Mouse (Mus musculus) kidney, postnatal 25 days (tissue): ENCODE results near the gene Tpm1.

ENCODE experiments used
- DNase-seq, 2 experiments: peaks; one replicate each; pipeline ENCODE4 v3.0.0; 2021; ENCODE audit warnings: mixed read lengths in 2 of 2

Gene Tpm1

GRCm38 (mm10) chr9:67045966-67046602, 3.1 kb downstream of the Tpm1 start:
- no peak for DNase-seq

GRCm38 (mm10) chr9:67045306-67045675, 3.9 kb downstream of the Tpm1 start:
- no peak for DNase-seq

DNA sequence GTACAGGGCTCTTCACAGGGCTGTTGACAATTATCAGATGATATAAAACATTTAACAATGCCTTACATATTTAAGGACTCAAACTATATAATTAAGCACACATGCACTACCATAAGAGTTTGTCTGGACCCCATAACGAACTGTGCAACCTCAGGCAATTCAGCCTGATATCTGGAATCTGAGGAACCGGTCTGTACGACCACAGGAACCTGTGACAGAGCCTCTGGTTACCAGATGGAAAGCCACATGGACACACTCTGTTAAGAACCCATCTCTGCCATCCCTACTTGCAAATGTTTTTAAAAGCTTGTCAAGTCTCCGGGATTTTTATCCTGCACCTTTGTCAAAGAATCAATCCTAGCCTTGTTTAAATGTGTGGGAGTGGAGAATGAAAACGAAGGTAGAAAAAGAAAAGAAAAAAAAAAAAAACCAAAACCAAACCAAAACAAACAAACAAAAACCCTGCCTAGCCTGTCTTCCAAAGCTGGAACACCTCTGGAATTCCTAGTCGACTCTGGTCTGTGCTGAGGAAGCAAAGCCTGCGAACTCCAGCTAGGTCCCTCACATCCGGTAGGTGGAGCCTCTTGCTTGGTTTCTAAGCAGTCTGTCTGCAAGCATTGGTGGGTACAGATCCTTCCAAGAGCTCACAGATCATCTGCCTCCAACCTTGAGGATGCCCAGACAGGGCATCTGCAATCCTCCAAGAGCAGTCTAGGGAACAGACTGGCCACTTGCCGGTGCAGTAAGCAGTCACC, 4.5 kb downstream of the Tpm1 start:
- DNase-seq = peak; percentile 79 to 86

DNA sequence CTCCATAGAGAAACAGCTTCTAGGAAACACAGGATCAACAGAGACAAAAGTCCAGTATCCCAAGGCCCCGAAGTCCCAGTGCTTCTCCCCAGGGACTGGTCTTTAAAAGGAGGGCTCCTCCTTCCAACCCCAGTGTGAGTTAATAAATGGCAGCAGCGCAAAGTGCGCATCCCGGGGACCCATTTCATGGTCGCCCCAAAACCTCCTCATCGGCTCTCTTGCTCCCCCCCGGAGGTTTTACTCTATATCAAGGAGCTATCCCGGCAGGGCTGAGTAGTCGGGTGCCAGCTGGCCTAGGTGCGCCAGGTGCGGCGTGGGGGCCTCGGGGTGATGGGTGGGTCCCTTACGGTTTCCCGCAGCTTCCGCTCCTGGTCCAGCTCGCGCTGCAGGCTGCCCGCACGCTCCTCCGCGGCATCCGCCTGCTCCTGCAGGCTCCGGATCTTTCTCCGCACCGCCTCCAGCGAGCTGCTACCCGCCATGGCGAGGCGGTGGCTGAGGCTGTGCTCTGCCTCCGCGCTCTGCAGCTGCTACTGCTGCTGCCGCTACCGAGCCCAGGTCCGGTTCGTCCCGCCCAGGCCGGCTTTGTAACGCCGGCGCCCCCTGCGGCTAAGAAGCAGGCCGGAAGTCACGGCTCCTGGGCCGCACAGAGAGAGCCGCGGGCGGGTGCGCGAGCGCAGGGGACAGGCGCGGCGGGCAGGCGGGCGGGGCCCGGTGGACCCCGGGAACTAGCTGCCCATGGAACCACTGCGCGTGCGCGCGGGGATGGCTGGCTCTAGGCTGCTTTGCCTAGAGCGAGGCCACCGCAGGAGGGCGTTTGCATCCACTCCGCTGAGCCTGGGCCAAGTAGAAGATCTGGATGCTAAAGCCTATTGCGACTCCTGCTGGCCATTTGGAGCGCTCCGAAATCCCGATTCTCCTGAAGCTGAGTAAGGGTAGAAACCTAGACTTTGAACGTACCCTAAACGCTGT, 5.7 kb downstream of the Tpm1 start:
- DNase-seq = peak; percentile 99 to 100

DNA sequence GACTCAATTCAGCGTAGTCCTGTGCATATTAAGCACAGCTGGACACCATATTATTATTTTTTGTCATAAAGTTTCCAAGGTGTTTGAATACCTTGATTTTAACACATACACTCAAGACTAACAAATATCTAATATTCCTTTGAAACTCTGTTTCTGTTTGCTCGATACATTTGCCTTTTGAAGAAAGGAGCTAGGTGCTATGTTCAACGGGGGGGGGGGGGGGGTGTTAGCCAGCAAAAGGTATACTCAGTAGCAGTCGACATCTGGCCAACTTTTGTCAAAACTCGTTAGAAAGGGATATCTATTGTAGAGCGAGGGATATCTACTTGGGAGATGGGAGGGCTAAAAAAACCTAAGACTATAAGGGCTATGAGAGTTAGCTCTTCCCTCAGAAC, 6.4 kb downstream of the Tpm1 start:
- DNase-seq = no peak

DNA sequence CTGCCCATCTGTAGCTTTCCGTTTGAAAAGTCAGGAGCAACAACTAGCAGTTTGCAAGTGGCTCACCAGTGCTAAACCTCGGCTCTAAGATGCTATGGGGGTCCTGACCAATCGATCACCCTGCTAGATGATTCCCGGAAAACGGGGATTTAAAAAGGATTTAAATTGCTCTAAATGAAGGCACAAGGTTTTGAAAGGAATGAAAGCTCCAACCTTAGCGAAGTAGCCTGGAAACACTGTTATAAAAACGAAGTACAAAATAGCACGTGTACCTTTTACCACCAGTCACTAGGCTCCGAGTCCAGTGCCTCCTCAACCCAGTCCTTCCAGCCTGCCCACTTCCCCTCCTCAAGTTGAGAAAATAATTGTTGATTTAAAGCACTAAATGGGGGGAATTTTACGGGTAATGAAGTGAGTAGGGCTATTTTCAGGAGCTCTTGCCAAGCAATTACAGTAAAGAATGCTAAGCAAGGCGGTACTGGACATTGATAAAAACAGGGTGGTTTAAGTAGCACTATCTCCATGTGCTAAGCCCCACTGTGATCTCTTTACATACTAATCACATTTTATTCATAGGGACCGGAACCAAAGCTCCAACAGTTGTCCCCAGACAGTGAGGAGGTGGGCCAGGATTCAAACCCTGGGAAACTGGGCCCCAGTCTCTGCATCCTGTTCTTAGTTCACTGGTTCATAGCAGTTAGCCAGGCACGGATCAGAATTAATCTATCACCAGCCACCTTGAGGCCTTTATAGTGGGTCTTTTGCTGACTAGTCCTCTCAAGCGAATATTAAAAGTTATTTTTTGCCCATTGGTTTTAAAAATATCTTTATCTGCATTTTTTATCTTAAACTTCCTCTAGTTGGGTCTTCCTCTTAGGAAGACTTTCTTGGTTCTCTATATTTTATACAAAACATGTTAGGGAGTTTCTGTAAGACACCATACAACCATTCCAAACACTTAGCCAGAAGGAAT, 7.1 kb downstream of the Tpm1 start:
- no peak for DNase-seq

GRCm38 (mm10) chr9:67040963-67041839, 8.0 kb downstream of the Tpm1 start:
- DNase-seq = no peak

GRCm38 (mm10) chr9:67039867-67040266, 9.3 kb downstream of the Tpm1 start:
- no peak for DNase-seq

- no peak for DNase-seq
These were observed 10.5 kb downstream of the Tpm1 start for GRCm38 (mm10) chr9:67038686-67039085.

GRCm38 (mm10) chr9:67037666-67038065, 11.5 kb downstream of the Tpm1 start:
- DNase-seq = no peak

- no peak for DNase-seq
These were observed 12.6 kb downstream of the Tpm1 start for GRCm38 (mm10) chr9:67036527-67037118.

- no peak for DNase-seq
These were observed 13.2 kb downstream of the Tpm1 start for GRCm38 (mm10) chr9:67035957-67036451.

- no peak for DNase-seq
These were observed 14.5 kb downstream of the Tpm1 start for GRCm38 (mm10) chr9:67034677-67035076.

DNA sequence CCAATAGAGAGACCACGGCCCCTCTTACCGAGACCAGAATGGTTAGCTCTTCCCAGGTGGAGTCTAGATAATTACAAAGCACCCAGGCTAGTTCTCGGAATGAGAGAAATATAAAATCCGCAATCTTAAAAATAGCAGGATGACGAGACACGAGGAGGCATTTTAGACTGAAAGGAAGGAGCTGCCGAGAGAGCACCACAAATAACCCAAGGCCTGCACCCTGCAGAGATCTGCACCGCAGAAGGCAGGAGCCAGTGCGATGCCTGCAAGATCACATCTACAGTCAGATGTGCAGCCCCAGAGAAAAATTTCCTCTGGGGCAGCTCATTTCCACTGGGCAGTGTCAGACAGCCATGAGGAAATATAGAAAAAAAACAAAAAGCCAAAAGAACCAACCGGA, 16.2 kb downstream of the Tpm1 start:
- DNase-seq = no peak

DNA sequence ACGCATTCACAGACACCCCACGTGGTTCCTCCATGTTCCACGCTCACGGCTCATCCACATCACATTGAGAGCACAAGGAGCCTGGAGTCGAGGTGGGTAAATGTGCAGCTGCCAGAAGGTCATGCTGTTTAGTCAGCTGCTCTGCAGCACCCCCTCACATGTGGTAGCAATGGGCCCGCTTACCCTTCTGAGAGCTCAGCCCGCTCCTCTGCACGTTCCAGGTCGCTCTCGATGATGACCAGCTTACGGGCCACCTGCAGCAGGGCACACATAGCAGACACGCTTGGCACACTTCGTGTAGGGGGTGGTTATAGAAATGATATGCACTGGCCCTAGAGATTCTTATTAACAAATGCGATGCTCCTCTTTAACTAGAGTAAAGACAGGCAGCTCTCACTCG, 16.6 kb downstream of the Tpm1 start:
- DNase-seq = no peak

- DNase-seq = no peak
These were observed 19.7 kb downstream of the Tpm1 start for GRCm38 (mm10) chr9:67029518-67029917.

DNA sequence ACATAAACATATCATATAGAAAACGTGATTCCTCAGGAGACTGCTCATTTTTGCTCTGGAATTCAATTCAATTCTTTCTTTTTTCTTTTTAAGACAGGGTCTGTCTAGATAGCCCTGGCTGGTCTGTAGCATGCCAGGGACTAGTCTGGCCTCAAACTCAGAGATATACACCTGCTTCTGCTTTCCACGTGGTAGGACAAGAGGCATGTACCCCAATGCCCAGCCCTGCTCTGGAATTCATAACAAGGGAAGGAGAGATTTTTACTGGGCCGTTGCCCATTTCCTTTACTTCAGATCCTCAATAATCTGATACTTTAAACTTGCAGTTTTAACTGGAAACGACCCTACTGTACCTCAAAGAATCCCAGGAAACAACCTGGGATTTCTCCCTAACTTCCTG, 20.3 kb downstream of the Tpm1 start:
- no peak for DNase-seq

DNA sequence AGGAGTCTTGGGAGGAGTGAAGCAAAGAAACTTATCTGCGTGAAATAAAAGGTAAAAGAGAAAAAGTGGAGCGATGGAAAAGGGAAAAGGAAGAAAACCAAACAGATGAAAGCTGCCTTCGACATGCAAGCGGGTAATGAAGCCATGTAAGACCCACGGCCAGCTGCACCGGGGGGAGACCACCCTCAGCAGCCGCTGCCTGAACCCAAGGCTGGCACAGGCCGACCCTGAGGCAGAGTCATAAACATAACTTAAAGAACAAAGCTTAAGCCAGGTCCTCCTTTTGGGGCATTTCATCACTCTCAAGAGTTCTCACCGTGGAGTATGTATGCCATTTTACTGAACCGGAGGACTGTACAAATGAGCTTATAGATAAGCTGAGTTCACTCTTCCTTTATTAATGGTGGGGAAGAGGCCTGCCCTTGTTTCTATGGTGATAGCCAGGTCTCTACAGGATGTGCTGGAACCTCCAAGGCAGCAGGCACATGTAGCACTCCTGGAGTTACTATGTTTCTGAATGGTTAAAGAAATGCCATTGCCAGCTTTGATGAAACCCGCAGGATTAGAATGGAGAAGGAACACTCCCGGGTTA, 21.0 kb downstream of the Tpm1 start:
- DNase-seq = no peak

- no peak for DNase-seq
These were observed 22.3 kb downstream of the Tpm1 start for GRCm38 (mm10) chr9:67026890-67027289.

DNA sequence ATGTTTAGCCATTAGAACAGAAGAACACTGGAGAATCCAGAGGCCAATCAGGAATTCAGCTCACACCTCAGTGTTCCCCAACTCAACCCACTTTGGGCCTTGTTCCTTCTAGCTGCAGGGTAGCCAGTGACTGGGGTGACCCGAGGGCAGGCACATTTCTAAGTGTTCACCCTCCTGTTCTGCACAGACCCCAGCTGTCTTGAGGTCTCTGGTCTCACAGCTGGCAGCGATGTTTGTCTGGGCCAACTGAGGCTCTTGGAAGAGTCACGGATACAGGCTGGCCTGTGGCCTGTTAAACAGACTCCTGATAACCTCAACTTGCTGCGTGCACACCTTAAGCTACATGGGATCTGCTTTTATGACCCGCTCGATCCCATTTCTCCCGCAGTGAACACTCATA, 23.1 kb downstream of the Tpm1 start:
- DNase-seq = no peak
